Mouse (Mus musculus): ENCODE data around the gene Dop1a. TPM values are rescaled to one million over a fixed set of nuclear protein-coding genes. Genes with fewer than 3 reads are reported as not detected.

Gene Dop1a
- 10.5 and 14.1 TPM in 2 replicates for polyA plus RNA-seq (2014; fragmentation: Nextera tagmentation; extraction: Ambion mirVana)

GRCm38 (mm10) chr9:86466990-86467870 is at the start of gene Dop1a:
Gene Dop1a (plus strand): TSS chr9:86467154.
- ATAC-seq (replicated peaks; ENCODE audit: insufficient number of reproducible peaks, low FRiP score, low TSS enrichment): peak; percentile 93
- no peaks in the 10 kb centered on the region for H3K9me3 ChIP-seq (replicated peaks; ENCODE audit: control insufficient read depth, low read length)
- H3K4me3 ChIP-seq (ENCODE audit: low read depth, low read length): peak within 1 kb of the TSS; percentile 92
- no peaks in the 10 kb centered on the region for H3K36me3 ChIP-seq (ENCODE audit: control insufficient read depth, insufficient read depth, low read length)
- H3K27ac ChIP-seq (ENCODE audit: low read depth, low read length): peak within 1 kb of the TSS; percentile 46; the same call in 1 of the 2 replicates
- WGBS (ENCODE audit: insufficient replicate concordance): under 1% methylated on average over 72 of the region's 93 CpGs
- no peaks in the 10 kb centered on the region for H3K4me1 ChIP-seq (ENCODE audit: control insufficient read depth, insufficient read depth, low read length)
- peaks cover 3% of the 10 kb centered on the region; the same call in 1 of the 2 replicates for H3K27me3 ChIP-seq (ENCODE audit: control insufficient read depth, insufficient read depth, low read length)
- H3K9ac ChIP-seq (ENCODE audit: low read depth, low read length): peak within 1 kb of the TSS; percentile 90
- H3K4me2 ChIP-seq: peak within 1 kb of the TSS; percentile 81

DNA sequence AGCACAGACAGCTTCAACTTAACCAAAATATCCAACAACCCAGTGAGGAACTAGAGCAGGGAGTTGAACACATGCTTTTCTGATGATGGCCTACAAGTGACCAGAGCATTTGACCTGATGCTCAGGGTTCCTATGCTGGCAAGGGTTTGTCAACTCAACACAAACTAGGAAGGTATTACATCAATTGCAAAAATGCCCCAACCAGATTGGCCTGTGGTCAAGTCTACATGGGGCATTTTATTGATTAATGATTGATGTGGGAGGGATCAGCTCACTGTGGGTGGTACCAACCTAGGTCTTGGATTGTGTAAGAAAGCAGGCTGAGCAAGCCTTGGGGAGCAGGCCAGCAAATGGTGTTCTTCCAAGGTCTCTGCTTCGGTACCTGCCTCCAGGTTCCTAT is 49.0 kb upstream of the Dop1a start:
- 93% methylated on average over 1 of the region's 1 CpGs for WGBS (ENCODE audit: insufficient replicate concordance)
- Histone ChIP-seq H3K27ac (ENCODE audit: low read depth, low read length) (no peak overlapping the region), H3K4me2 (no peak overlapping the region)

DNA sequence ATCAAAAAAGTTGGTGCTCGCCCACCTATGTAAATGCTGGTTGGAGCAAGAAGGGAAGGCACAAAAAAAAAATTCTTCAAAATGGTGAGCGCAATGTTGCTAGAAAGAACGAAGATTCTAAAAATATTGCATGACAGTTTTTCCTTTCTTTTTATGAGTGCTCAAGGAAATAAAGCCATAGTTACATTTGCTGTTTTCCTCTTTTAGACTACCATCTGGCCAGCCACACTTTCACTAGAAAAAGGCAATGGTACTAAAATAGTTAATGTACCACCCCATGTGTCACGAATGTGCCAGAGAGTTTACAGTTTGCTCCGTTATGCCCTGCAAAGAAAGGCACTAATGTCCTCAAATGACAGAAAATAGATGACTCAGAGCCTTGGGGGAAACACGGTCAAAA is 47.6 kb upstream of the Dop1a start:
- H3K4me2 ChIP-seq: no peak overlapping the region
- H3K36me3 ChIP-seq (ENCODE audit: control insufficient read depth, insufficient read depth, low read length): no peaks in the 10 kb centered on the region
- H3K9me3 ChIP-seq (replicated peaks; ENCODE audit: control insufficient read depth, low read length): no peaks in the 10 kb centered on the region
- ATAC-seq (replicated peaks; ENCODE audit: insufficient number of reproducible peaks, low FRiP score, low TSS enrichment): no peak
- no peaks in the 10 kb centered on the region for H3K27me3 ChIP-seq (ENCODE audit: control insufficient read depth, insufficient read depth, low read length)
- WGBS (ENCODE audit: insufficient replicate concordance): 82% methylated on average over 6 of the region's 6 CpGs
- H3K4me1 ChIP-seq (ENCODE audit: control insufficient read depth, insufficient read depth, low read length): no peaks in the 10 kb centered on the region
- H3K27ac ChIP-seq (ENCODE audit: low read depth, low read length): no peak overlapping the region
- H3K9ac ChIP-seq (ENCODE audit: low read depth, low read length): no peak overlapping the region
- H3K4me3 ChIP-seq (ENCODE audit: low read depth, low read length): no peak overlapping the region

More for the DNA sequence above, 49.0 kb upstream of the Dop1a start:
- H3K9me3 ChIP-seq (replicated peaks; ENCODE audit: control insufficient read depth, low read length): no peaks in the 10 kb centered on the region
- no peak overlapping the region for H3K9ac ChIP-seq (ENCODE audit: low read depth, low read length)
- H3K4me1 ChIP-seq (ENCODE audit: control insufficient read depth, insufficient read depth, low read length): no peaks in the 10 kb centered on the region
- H3K4me3 ChIP-seq (ENCODE audit: low read depth, low read length): no peak overlapping the region
- H3K36me3 ChIP-seq (ENCODE audit: control insufficient read depth, insufficient read depth, low read length): no peaks in the 10 kb centered on the region
- ATAC-seq (replicated peaks; ENCODE audit: insufficient number of reproducible peaks, low FRiP score, low TSS enrichment): no peak
- no peaks in the 10 kb centered on the region for H3K27me3 ChIP-seq (ENCODE audit: control insufficient read depth, insufficient read depth, low read length)

DNA sequence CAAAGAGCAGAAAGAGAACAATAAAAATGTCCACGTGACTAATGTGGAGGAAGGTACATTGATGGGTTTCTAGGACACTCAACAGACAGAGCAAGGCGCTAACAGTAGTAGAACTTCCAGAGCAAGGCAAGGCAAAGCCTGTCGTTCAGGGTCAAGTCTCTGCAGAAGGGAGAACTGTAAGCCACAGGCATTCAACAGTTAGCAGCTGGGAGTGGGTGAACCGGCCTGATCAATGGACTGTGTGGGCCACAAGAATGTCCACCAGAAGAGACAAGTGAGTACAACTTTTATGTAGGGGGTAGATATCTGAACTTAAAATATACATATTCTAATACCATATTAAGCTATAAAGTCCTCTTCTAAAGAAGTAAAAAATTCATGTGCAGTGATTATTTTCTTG is 43.6 kb upstream of the Dop1a start:
- Histone ChIP-seq H3K4me2 (no peak overlapping the region), H3K27ac (ENCODE audit: low read depth, low read length) (no peak overlapping the region), H3K9ac (ENCODE audit: low read depth, low read length) (no peak overlapping the region), H3K4me3 (ENCODE audit: low read depth, low read length) (no peak overlapping the region), H3K36me3 (ENCODE audit: control insufficient read depth, insufficient read depth, low read length) (no peaks in the 10 kb centered on the region), H3K4me1 (ENCODE audit: control insufficient read depth, insufficient read depth, low read length) (no peaks in the 10 kb centered on the region), H3K9me3 (replicated peaks; ENCODE audit: control insufficient read depth, low read length) (no peaks in the 10 kb centered on the region), H3K27me3 (ENCODE audit: control insufficient read depth, insufficient read depth, low read length) (no peaks in the 10 kb centered on the region)
- ATAC-seq (replicated peaks; ENCODE audit: insufficient number of reproducible peaks, low FRiP score, low TSS enrichment): no peak
- WGBS (ENCODE audit: insufficient replicate concordance): 71% methylated on average over 4 of the region's 4 CpGs

DNA sequence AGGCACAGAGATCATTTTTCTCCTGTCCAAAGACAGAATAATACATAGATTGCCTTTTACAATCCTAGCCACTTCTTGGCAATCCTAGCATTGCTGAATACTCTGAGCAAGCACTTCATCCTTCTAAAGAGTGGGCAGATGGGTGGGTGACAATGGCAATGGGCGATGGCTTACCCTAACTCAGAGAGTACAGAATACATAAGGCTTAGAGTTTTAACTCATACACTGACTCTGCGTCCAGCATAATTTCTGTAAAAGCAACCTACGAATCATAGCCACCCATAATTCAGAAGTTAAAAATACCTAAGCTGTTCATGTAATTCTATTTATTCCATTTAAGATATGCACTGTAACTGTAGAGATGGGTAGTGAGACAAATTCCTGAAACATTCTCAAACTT is 31.4 kb upstream of the Dop1a start:
- H3K27me3 ChIP-seq (ENCODE audit: control insufficient read depth, insufficient read depth, low read length): no peaks in the 10 kb centered on the region
- H3K4me3 ChIP-seq (ENCODE audit: low read depth, low read length): no peak overlapping the region
- H3K9me3 ChIP-seq (replicated peaks; ENCODE audit: control insufficient read depth, low read length): no peaks in the 10 kb centered on the region
- H3K27ac ChIP-seq (ENCODE audit: low read depth, low read length): no peak overlapping the region
- H3K4me2 ChIP-seq: no peak overlapping the region
- no peaks in the 10 kb centered on the region for H3K36me3 ChIP-seq (ENCODE audit: control insufficient read depth, insufficient read depth, low read length)
- ATAC-seq (replicated peaks; ENCODE audit: insufficient number of reproducible peaks, low FRiP score, low TSS enrichment): no peak
- H3K9ac ChIP-seq (ENCODE audit: low read depth, low read length): no peak overlapping the region
- no peaks in the 10 kb centered on the region for H3K4me1 ChIP-seq (ENCODE audit: control insufficient read depth, insufficient read depth, low read length)
- WGBS (ENCODE audit: insufficient replicate concordance): 88% methylated on average over 3 of the region's 3 CpGs

DNA sequence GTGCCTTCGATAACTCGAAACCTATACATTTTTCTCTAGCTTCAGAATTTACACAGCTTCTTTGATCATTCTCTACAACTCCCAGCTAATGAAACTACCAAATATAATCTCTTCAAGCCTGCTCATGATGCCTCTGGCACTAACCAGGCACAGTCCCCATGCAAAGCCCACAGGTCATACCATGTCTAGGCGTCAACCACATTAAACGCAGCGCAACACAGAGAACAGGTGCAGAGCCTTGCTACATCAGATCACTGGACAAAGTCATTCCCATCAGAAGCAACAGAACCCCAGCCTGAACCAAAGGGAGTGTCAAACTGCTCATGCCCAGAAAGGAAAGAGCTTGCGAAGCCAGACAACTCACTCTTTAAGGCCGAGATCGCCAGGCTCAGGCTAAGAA is 30.3 kb upstream of the Dop1a start:
- WGBS (ENCODE audit: insufficient replicate concordance): 92% methylated on average over 8 of the region's 8 CpGs
- Histone ChIP-seq H3K9me3 (replicated peaks; ENCODE audit: control insufficient read depth, low read length) (no peaks in the 10 kb centered on the region), H3K27me3 (ENCODE audit: control insufficient read depth, insufficient read depth, low read length) (no peaks in the 10 kb centered on the region), H3K4me3 (ENCODE audit: low read depth, low read length) (no peak overlapping the region), H3K27ac (ENCODE audit: low read depth, low read length) (no peak overlapping the region), H3K36me3 (ENCODE audit: control insufficient read depth, insufficient read depth, low read length) (no peaks in the 10 kb centered on the region), H3K9ac (ENCODE audit: low read depth, low read length) (no peak overlapping the region), H3K4me1 (ENCODE audit: control insufficient read depth, insufficient read depth, low read length) (no peaks in the 10 kb centered on the region), H3K4me2 (no peak overlapping the region)
- no peak for ATAC-seq (replicated peaks; ENCODE audit: insufficient number of reproducible peaks, low FRiP score, low TSS enrichment)

DNA sequence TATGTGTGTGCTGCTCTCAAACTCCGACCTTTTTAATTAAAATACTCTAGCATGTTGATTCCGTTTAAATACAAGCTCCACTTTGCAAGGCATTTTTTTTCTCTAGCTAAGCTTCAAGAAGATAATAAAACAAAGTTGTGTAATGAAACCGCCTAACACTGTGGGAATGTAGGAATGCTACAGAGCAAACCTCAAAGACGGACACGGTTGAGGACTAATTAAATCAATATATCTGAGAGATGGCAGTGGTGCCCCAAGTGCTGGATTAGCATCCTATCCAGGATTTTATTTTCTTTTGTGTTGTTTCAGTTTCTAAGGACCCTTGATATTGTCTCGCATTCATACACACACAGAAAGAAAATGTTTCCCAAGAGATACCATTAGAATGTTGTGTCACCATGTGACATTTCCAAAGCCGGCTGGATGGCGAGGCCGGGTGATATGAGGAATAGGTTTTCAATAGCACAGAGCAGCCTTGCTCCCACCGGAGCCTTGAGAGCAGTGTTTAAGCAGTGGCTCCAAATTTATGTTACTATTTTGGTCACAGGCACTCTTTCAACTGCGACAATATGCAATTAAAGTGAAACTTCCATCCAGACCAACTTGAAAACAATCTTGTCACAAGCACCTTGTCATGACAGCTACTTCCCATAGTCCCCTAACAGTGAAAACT is 28.5 kb upstream of the Dop1a start:
- Histone ChIP-seq H3K4me1 (ENCODE audit: control insufficient read depth, insufficient read depth, low read length) (no peaks in the 10 kb centered on the region), H3K9me3 (replicated peaks; ENCODE audit: control insufficient read depth, low read length) (no peaks in the 10 kb centered on the region), H3K4me3 (ENCODE audit: low read depth, low read length) (no peak overlapping the region), H3K27me3 (ENCODE audit: control insufficient read depth, insufficient read depth, low read length) (no peaks in the 10 kb centered on the region), H3K36me3 (ENCODE audit: control insufficient read depth, insufficient read depth, low read length) (no peaks in the 10 kb centered on the region), H3K27ac (ENCODE audit: low read depth, low read length) (peak overlapping the region; percentile 46; the same call in 1 of the 2 replicates), H3K9ac (ENCODE audit: low read depth, low read length) (no peak overlapping the region), H3K4me2 (peak overlapping the region; percentile 27)
- peak; percentile 59; the same call in 1 of the 2 replicates for ATAC-seq (replicated peaks; ENCODE audit: insufficient number of reproducible peaks, low FRiP score, low TSS enrichment)
- 51% methylated on average over 11 of the region's 11 CpGs for WGBS (ENCODE audit: insufficient replicate concordance)

GRCm38 (mm10) chr9:86442248-86442647 is 24.7 kb upstream of the Dop1a start:
- H3K27ac ChIP-seq (ENCODE audit: low read depth, low read length): no peak overlapping the region
- 76% methylated on average over 4 of the region's 4 CpGs for WGBS (ENCODE audit: insufficient replicate concordance)
- no peaks in the 10 kb centered on the region for H3K27me3 ChIP-seq (ENCODE audit: control insufficient read depth, insufficient read depth, low read length)
- H3K4me2 ChIP-seq: no peak overlapping the region
- H3K36me3 ChIP-seq (ENCODE audit: control insufficient read depth, insufficient read depth, low read length): no peaks in the 10 kb centered on the region
- no peak for ATAC-seq (replicated peaks; ENCODE audit: insufficient number of reproducible peaks, low FRiP score, low TSS enrichment)
- H3K4me1 ChIP-seq (ENCODE audit: control insufficient read depth, insufficient read depth, low read length): no peaks in the 10 kb centered on the region
- no peak overlapping the region for H3K4me3 ChIP-seq (ENCODE audit: low read depth, low read length)
- no peak overlapping the region for H3K9ac ChIP-seq (ENCODE audit: low read depth, low read length)
- no peaks in the 10 kb centered on the region for H3K9me3 ChIP-seq (replicated peaks; ENCODE audit: control insufficient read depth, low read length)

Data from heart, embryonic 11.5 days (tissue).